Mouse (Mus musculus) lung, postnatal 36 days (tissue): ENCODE measurements around the gene Fam83f.

Experiments
- DNase-seq: peaks from one replicate; pipeline ENCODE4 v3.0.0; 2022; ENCODE audit warnings: mixed read lengths

The Fam83f gene

GRCm38 (mm10) chr15:80672810-80673209 lies 1.2 kb downstream of the Fam83f start:
- DNase-seq, result no peak

- peak; percentile 49 for DNase-seq
Measured at GRCm38 (mm10) chr15:80673337-80674095, 1.9 kb downstream of the Fam83f start.

DNA sequence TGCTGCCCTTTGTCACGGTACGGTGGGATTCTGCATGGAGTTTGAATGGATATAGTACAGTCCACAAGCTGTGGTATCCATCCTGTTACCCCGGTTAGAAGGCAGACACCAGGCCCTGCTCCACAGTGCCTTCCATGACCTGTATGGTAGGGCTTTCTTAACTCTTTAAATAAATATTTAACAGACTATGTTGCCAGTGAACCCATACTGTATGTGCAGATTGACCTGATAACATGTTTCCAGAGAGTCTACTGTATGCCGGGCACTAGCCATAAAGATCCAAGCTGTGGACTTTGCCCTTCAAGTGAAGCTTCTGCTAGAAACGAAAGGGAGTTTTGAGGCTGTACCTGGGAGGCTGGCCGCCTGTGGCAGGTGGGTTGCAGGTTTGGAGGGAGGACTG lies 3.1 kb downstream of the Fam83f start:
- DNase-seq, result no peak

DNA sequence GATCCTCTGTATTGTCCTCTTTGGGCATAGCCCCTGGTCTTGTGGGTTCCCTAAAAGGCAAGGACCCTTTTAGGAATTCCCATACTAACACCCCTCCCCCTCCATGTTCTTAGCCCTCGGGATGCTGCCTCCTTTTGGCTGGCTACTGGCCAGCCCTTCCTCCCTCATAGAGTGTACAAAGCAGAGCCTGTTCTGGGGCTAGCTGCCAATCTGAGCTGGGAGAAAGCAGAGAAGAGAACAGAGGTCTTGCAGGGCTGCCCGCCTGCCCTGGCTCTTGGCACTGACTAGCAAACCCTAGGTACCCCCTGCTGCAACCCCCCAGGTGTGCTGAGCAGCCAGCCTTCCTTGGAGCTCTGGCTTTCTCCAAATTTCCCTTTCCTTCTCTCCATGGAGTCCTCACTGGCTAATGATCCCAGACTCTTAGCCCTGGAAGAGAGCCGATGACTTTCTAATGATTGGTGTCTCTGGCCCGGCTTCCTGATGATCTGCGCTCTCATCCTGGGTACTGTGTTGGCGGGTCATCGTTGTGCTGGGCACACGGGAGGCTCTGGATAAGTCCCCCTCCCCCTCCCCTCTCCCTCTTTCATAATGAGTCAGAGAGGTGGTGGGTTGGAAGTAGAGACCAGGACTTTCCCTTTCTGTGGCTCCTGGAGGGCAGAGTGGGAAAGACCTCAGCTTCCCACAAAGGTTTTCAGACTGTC lies 8.0 kb downstream of the Fam83f start:
- DNase-seq, result no peak

- peak; percentile 67 for DNase-seq
Measured at GRCm38 (mm10) chr15:80680347-80681030, 8.8 kb downstream of the Fam83f start.

- DNase-seq, result peak; percentile 28
Measured at GRCm38 (mm10) chr15:80681466-80681881, 9.8 kb downstream of the Fam83f start.

- no peak for DNase-seq
Measured at GRCm38 (mm10) chr15:80682343-80682742, 10.7 kb downstream of the Fam83f start.

- no peak for DNase-seq
Measured at GRCm38 (mm10) chr15:80683151-80683550, 11.5 kb downstream of the Fam83f start.

DNA sequence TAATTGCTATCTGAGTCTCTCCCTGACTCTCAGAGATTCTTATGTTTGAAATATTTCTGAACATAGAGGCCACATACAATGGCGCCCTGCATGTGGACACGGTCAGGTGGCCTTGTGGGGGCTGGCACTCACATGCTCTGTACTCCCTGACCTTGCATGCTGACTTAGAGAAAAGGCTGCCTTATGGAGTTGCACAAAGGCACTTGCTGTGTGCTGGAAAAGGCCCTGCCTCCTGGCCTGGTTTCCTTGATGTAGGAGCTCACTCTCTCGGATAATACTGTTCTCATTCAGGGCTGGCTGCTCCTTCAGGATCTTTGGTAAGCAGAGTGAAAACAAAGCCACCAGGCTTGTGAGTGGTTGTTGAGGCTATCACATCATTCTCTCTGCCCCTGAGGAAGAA lies 12.3 kb downstream of the Fam83f start:
- DNase-seq, result no peak

DNA sequence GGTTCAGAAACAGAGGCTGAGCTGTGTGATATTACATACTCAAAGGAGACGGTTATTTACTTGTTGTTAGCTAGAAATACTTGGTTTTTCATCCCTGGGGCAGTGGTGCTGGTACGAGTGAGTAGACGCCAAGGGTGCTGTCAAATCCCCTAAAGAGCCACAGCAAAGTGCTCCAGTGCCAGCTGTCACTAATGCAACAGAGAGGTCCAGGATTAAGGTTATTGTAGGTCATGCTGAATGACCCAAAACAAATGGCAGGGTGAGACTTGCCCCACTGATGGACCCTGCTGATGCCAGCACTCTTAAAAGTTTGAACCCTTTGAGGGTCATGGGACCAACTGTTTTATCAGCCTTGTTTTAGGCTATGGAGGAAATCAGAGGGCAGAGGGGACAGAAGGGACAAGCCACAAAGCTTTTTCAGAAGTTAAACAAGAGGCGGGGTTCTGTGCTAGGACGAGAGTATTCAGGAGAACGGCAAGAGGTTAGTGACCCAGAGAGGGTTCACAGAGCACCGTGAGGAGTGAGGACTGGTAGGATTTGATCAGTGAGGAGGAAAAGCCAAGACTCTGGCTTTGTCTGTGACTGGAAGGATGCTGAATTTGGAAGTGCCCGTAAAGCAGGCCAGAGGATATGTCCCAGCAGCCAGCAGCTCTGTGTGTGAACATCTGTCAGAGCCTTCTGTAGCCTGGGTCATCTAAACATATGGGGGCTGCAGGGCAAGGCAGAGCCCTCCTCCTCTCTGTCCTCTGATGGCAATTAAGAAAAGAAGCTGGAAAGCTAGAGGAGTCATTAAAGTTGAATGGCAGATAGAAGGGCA lies 13.3 kb downstream of the Fam83f start:
- no peak for DNase-seq

GRCm38 (mm10) chr15:80685603-80685895 lies 13.9 kb downstream of the Fam83f start:
- no peak for DNase-seq

- DNase-seq, result no peak
Measured at GRCm38 (mm10) chr15:80688536-80688935, 16.9 kb downstream of the Fam83f start.

GRCm38 (mm10) chr15:80693492-80693891 lies 21.8 kb downstream of the Fam83f start:
- DNase-seq, result no peak

GRCm38 (mm10) chr15:80694125-80694910 lies 22.7 kb downstream of the Fam83f start:
- peak; percentile 76 for DNase-seq

DNA sequence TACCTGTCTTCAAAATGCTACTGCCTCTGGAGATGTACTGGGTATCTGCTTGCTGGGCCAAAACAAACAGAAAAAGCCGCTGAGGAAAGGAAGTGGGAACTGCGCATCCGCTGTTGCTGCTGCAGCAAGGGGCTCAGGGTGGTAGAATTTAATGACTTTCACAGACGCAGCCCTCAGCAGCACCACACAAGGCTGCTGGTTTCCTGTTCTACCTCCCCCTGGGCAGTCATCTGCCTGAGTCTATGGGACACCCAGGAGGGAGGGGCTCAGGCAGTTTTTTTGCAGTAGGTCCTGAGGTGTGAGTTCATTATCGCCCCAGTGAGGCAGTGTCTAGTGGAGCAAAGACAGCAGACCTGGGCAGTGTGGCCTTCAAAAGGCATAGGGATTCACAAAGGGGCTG lies 25.9 kb downstream of the Fam83f start:
- no peak for DNase-seq

DNA sequence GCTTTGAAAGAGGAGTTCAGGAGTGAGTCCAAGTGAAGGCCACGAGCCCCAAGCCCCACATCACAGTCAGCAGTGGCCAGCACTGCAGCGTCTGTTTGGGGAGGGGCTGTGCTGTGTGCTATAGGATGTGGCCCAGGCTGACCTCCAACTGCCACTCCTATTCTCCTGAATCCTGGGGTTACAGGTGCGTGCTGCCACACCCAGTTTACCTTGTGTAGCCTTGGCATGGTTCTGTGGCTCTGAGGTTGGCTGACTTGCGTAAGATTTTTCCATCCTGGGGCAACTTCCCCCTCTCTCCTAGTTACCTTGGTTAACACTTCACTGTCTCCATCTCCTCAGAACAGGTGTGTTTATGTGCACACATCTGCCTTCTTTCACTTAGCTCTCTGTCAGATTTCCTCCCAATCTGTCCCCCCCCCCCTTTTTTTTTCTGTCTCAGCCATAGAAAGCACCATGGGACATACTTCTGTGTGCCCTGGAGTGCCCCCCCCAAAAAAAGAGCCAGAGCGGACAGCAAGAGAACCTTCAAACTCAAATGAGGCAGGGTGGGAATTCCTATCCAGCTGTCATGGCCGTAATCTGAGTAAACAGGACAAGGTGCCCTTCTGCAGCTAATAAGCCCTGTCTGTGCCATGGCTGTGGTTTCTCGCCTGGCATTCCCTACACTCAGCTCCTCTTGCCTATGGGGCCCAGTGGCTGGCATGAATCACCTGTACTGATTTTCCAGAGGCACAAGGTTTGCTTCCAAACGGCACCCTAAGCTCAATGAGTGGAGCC lies 30.0 kb downstream of the Fam83f start:
- DNase-seq, result peak; percentile 72

DNA sequence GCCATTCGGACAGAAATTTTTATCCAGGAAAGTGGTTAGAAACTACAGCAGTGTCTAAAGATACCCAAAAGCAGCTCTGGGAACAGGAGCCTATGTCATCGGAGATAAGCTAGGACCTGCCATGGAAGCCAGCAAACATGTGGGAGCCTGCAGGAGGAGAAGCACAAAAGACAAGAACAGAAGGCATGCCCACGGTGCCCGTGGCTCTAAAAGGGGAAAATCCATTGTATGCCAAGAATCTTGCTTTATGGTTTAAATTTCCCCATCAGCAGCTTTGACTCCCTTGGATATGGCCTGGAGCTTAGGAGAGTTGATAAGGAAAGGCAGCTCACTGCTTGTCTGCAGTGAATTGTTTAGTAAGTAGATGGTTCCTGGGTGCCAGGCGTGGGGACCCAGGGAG lies 31.3 kb downstream of the Fam83f start:
- DNase-seq, result no peak

DNA sequence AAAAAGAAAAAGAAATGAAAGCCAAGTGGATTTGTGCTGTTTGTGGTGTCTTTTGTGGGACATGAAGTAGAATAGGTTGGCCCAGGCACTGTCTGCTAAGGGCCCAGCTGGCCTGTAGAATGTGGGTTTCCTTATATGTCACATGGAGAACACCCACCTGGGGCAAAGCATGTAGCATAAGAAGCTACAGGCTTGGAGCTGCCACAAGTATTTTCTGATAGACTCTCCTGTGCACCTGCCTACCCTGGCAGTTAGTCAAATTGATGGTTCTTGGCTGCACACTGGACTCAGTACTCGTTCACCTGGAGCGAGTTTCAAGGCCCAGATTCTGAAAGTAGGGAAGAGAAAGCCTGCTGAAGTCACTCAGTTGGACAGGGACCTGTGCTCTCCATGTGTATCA lies 31.8 kb downstream of the Fam83f start:
- no peak for DNase-seq

- DNase-seq, result peak; percentile 90
Measured at GRCm38 (mm10) chr15:80704267-80704666, 32.6 kb downstream of the Fam83f start.

DNA sequence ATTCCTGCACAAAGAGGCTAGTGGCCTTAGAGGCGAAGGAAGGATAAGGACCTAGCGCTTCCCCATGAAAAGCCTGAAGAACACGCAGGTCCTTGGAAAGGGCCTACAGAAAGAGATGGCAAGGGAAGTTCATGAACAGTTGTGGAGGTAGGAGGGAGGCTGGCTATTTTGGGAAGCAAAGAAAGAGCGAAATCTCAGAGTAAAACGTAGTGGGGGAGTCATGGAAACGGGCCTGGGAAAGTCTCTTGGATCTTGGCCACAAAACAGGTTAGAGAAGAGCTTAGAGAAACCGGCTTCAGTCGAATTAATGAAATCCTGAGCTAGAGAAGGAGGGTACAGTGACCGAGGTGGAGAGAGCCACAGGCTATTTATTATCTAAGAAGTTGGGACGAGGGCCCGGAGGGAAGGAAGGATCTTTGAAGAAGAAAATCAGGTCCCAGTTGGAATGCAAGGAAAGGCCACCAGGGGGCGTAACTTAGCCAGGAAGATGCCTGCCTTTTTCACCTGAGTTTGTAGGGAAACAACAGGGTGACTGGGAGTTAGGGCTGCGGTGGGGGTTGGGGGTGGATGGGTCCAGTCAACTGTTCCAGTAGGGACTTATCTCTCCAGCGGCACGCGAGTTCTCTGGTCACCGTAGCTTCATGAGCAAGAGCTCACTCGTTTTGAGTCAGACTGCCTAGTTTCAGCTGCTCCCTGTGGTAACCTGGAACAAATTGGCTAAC lies 34.3 kb downstream of the Fam83f start:
- peak; percentile 90 for DNase-seq

GRCm38 (mm10) chr15:80706596-80706995 lies 34.9 kb downstream of the Fam83f start:
- DNase-seq, result peak; percentile 25
